Mouse (Mus musculus) erythroblast, embryonic 14.5 days (primary cell): Measurements from ENCODE around the gene Mr1. TPM values are rescaled to one million over a fixed set of nuclear protein-coding genes. Genes with fewer than 3 reads are reported as not detected.

Experiments used
- H3K27me3 ChIP-seq: 2 replicates; pipeline ENCODE4 v1.6.1; 2012; ENCODE audit warnings: inconsistent platforms; ENCODE audit not compliant: control insufficient read depth
- H3K36me3 ChIP-seq: 2 replicates; pipeline ENCODE4 v1.6.1; 2012; ENCODE audit warnings: mild to moderate bottlenecking, inconsistent platforms; ENCODE audit not compliant: control insufficient read depth
- H3K4me1 ChIP-seq: 2 replicates; pipeline ENCODE4 v1.6.1; 2012; ENCODE audit warnings: inconsistent platforms; ENCODE audit not compliant: control insufficient read depth
- H3K4me3 ChIP-seq: replicated peaks from 2 replicates; pipeline ENCODE3; 2012; ENCODE audit warnings: moderate library complexity, mild to moderate bottlenecking, inconsistent platforms
- H3K9me3 ChIP-seq: 2 replicates; pipeline ENCODE4 v1.6.1; 2012; ENCODE audit warnings: low read length, inconsistent platforms, mixed read lengths; ENCODE audit not compliant: control insufficient read depth
- GATA1 ChIP-seq: IDR thresholded peaks from 2 replicates; pipeline ENCODE4 v1.6.1; 2012; ENCODE audit warnings: low read length, inconsistent platforms, mixed read lengths
- TAL1 ChIP-seq: IDR thresholded peaks from 3 replicates; pipeline ENCODE4 v1.6.1; 2012; ENCODE audit warnings: low read length, inconsistent platforms, mixed read lengths
- polyA plus RNA-seq: library from polyadenylated mRNA; stranded (reverse); fragments of >175 nt; gene quantifications from 2 replicates; pipeline ENCODE4 v1.2.3, GENCODE M21; 2012

Gene Mr1
- polyA plus RNA-seq, 1 experiment, result not detected

DNA sequence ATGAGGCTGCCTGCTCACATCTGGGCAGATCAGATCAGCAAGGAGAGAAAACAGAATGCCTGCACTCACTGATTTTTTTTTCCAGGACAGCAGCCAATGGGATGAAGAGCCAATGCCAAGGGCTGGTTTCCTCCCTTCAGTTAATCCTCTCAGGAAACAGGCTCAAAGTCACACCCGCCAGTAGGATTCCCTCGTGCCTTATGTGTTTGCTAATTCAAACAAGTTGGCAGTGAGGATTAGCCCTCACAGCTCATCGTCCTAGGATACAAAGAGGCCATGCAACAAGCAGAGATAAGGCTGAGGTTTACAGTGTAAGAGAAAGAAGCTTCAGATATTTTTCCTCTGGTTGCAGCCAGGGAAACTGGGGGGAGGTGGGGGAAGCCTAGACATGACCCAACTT, 32.7 kb downstream of the Mr1 start:
- H3K27me3 ChIP-seq, result peaks cover 43% of the 10 kb centered on the region
- TF ChIP-seq GATA1 (no peak), TAL1 (no peak)

DNA sequence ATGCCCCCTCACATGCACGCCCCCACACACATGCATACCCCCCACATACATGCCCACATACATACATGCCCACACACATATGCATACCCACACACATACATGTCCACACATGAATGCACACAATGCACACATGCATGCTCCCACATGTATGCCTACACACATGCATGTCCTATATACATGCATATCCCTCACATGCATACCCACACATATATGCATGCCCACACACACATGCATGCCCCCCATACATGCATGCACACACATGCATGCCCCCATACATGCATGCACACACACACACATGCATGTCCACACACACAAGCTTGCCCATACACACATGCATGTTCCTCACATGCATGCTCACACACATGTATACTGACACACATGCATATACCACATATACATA, 33.7 kb downstream of the Mr1 start:
- Histone ChIP-seq H3K36me3 (no peaks in the 10 kb centered on the region), H3K4me1 (no peaks in the 10 kb centered on the region), H3K9me3 (no peaks in the 10 kb centered on the region; the same call in 1 of the 2 replicates), H3K4me3 (no peak overlapping the region), H3K27me3 (peaks cover 53% of the 10 kb centered on the region)
- no peak for TF ChIP-seq GATA1
- TF ChIP-seq TAL1, result 0 out of 3 replicates have a peak, but pooled peaks have one; percentile 16

More for the DNA sequence above, 32.7 kb downstream of the Mr1 start:
- H3K4me3 ChIP-seq, result no peak overlapping the region
- no peaks in the 10 kb centered on the region; the same call in 1 of the 2 replicates for H3K9me3 ChIP-seq
- no peaks in the 10 kb centered on the region for H3K36me3 ChIP-seq
- H3K4me1 ChIP-seq, result no peaks in the 10 kb centered on the region

DNA sequence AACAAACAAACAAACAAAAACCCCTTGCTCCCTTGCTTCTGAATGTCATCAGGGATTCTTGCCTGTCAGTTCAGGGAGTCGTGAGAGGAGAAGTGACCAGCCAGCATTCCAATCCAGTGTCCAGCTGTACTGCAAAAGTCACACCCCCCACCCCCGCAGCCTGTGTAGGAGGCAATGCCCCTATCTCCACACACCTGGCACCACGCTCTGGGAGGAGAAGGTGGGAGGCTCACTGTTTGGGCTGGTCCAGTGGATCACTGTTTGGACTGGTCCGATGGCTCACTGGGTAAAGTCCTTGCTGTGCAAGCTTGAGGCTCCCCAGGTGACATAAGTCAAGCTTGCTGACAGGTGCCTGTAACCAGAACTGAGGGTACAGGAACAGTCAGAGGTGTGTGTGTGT, 34.5 kb downstream of the Mr1 start:
- H3K9me3 ChIP-seq, result no peaks in the 10 kb centered on the region; the same call in 1 of the 2 replicates
- no peak overlapping the region for H3K4me3 ChIP-seq
- no peaks in the 10 kb centered on the region for H3K4me1 ChIP-seq
- peaks cover 53% of the 10 kb centered on the region for H3K27me3 ChIP-seq
- H3K36me3 ChIP-seq, result no peaks in the 10 kb centered on the region
- no peak for TF ChIP-seq TAL1
- no peak for TF ChIP-seq GATA1

DNA sequence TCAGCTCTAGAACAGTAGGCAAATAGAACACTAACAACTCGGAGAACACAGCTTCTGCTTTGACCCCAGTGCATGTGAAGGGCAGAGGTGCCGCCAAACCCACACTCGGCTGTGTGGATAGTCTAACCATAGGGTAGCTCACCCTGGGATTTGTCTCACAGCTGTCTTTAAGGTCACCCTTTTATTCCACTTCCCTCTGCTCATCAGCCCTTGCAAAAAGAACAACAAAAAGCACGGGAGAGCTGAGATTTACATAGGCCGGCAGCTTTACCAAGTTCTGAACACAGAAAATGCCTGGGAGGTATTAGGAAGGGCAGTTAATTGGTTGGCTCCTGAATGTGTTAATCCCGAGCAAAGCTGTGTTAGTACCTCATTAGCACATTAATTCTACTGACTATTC, 35.1 kb downstream of the Mr1 start:
- peaks cover 58% of the 10 kb centered on the region for H3K27me3 ChIP-seq
- no peak for TF ChIP-seq GATA1
- no peak for TF ChIP-seq TAL1

DNA sequence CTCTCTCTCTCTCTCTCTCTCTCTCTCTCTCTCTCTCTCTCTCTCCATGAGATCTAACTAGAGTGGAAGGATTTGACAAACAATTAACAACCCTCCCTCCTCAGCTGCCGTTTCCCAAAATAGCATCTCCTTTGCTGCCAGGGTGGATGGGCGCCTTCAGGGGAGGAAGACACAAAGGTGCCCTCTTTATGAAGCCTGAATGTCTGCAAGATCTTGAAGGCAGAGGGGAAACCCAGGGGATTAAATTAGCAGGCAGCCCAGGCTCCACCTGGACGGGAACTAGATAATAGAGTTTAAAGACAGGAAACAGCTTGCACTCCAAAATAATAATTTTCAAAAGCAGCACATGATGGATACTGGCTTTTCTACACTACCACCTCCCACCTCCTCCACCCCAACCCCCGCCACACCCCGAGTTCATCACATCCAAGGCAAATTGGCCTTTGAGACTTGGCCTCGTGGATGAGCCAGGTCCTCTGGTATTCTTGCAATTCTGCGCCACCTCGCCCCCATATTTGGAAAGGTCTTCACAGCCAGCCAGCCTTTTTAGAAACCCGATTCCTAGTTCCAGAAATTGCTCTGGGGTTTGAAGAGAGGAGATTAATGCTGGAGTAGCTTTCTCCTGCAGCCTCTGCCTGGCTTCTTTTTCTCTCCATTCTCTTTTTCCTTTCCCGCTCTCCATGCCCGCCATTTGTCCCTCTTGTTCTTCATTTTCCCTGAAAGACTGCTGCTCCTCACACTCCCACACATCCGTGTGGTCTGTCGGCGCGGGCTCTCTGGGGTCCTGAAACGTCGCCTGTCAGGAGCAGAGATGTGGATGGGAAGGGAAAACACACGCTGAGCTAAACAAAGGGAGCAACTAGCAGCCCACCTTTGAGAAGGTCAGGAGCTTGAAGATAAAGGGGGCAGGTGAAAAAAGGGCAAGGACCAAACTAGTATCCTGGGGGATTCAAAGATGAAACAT, 36.9 kb downstream of the Mr1 start:
- TF ChIP-seq TAL1 (no peak), GATA1 (no peak)
- Histone ChIP-seq H3K9me3 (no peaks in the 10 kb centered on the region; the same call in 1 of the 2 replicates), H3K36me3 (no peaks in the 10 kb centered on the region), H3K4me3 (no peak overlapping the region), H3K27me3 (peaks cover 54% of the 10 kb centered on the region), H3K4me1 (no peaks in the 10 kb centered on the region)

More for the DNA sequence above, 35.1 kb downstream of the Mr1 start:
- Histone ChIP-seq H3K4me1 (no peaks in the 10 kb centered on the region), H3K4me3 (no peak overlapping the region), H3K36me3 (no peaks in the 10 kb centered on the region), H3K9me3 (no peaks in the 10 kb centered on the region; the same call in 1 of the 2 replicates)

DNA sequence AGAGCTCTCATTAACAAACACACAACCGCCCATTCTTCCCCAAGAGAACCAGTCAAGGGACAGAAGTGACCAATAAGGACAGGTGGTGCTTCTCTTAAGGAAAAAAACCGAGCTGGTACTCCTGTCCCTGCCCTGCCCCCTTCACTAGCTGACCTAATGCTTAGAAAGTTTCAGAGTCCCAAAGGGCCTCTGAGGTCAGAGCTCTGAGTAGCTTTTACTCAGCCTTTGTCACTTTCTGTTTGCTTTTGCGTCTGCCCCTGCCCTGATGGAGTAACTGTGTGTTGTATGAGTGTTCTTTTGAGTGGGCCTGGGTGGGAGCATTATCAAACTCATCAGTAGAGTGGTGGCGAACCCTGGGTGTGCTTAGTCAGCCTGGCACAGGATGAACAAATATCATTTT, 38.2 kb downstream of the Mr1 start:
- Histone ChIP-seq H3K27me3 (peaks cover 56% of the 10 kb centered on the region), H3K36me3 (no peaks in the 10 kb centered on the region), H3K9me3 (no peaks in the 10 kb centered on the region; the same call in 1 of the 2 replicates), H3K4me1 (no peaks in the 10 kb centered on the region), H3K4me3 (no peak overlapping the region)
- no peak for TF ChIP-seq GATA1
- TF ChIP-seq TAL1, result no peak

DNA sequence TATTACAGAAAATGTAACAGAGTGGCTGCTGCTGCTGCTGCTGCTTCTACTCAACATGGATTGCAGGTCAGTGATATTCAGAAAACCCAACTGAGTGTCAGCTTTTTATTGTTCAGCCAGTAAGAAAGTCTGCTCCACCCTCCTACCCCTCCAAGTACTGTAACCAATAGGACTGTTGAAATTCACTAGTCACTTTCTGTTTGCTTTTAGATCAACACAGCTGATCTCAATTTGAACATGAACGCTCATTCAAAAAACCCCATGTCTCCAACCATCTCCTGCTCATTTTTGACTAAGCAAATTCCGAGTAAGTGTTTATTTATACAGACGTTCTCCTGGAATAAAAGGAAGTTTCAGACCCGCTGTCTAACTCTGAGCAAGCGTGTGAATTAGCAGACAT, 38.8 kb downstream of the Mr1 start:
- H3K9me3 ChIP-seq, result no peaks in the 10 kb centered on the region; the same call in 1 of the 2 replicates
- H3K27me3 ChIP-seq, result peaks cover 56% of the 10 kb centered on the region
- no peaks in the 10 kb centered on the region for H3K36me3 ChIP-seq
- no peaks in the 10 kb centered on the region for H3K4me1 ChIP-seq
- H3K4me3 ChIP-seq, result no peak overlapping the region
- no peak for TF ChIP-seq TAL1
- TF ChIP-seq GATA1, result no peak

DNA sequence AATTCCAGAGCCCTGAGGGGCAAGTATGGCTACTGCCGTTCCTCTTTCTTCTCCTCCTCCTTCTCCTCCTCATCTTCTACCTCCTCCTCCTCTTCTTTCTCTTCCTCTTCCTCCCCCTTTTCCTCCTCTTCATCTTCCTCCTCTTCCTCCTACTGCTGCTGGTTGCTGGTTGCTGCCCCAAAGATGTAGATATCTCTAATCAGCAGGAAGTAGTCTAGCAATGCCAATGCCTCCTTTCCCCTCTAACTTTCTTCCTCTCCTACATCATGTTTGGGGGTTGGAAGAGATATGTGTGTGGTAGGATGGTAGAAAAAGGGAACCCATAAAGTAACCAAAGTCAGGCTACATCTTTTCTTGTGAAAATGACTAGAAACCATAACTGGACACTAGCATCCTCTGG, 40.3 kb downstream of the Mr1 start:
- Histone ChIP-seq H3K36me3 (no peaks in the 10 kb centered on the region), H3K27me3 (peaks cover 48% of the 10 kb centered on the region), H3K9me3 (no peaks in the 10 kb centered on the region), H3K4me3 (no peak overlapping the region), H3K4me1 (no peaks in the 10 kb centered on the region; the same call in 1 of the 2 replicates)
- TF ChIP-seq GATA1, result no peak
- no peak for TF ChIP-seq TAL1

DNA sequence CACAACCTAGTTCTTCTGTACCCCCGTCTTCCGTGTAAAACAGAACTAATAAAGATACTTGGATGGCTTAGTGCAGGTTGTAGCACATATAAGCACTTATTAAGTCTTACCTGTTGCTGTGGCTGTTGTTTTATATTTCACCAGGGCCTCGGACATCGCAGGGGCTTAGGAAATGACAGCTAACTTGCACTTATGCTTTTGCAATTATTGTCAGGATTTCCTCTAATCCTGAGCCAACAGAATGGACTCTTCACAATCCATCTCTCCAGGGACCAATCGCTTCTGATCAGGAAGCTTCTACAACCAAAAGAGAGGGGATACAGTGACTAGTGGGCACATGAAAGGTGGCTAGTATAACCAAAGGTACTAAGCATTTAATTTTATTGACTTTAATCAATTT, 42.6 kb downstream of the Mr1 start:
- H3K27me3 ChIP-seq, result peaks cover 26% of the 10 kb centered on the region
- no peaks in the 10 kb centered on the region for H3K36me3 ChIP-seq
- H3K9me3 ChIP-seq, result no peaks in the 10 kb centered on the region
- H3K4me1 ChIP-seq, result peaks cover 7% of the 10 kb centered on the region
- no peak for TF ChIP-seq GATA1
- H3K4me3 ChIP-seq, result no peak overlapping the region
